Mouse (Mus musculus): ENCODE results near the gene Rrm2.

Gene Rrm2

GRCm38 (mm10) chr12:24754693-24755092 is 46.7 kb downstream of the Rrm2 start:
- no peak for DNase-seq

- peak; percentile 78 for DNase-seq
These were observed 47.4 kb downstream of the Rrm2 start for GRCm38 (mm10) chr12:24755471-24755870.

- no peak for DNase-seq
These were observed 49.3 kb downstream of the Rrm2 start for GRCm38 (mm10) chr12:24757387-24757786.

- DNase-seq = no peak
These were observed 50.3 kb downstream of the Rrm2 start for GRCm38 (mm10) chr12:24758374-24758773.

GRCm38 (mm10) chr12:24762253-24762652 is 54.2 kb downstream of the Rrm2 start:
- no peak for DNase-seq

All from heart, adult 11 months (tissue).